Mouse (Mus musculus) CH12.LX (cell line): ENCODE data around the gene Impdh1.

ENCODE experiments used
- CTCF ChIP-seq, 2 experiments: IDR thresholded peaks in 1 of 2; conservative IDR thresholded peaks in 1 of 2; 2 replicates each; pipeline ENCODE4 v1.5.1; 2011 to 2012; ENCODE audit warnings: low read depth in 2 of 2, low read length in 2 of 2, improper control_type of control experiment in 1 of 2, inconsistent platforms in 1 of 2, mild to moderate bottlenecking in 1 of 2, moderate library complexity in 1 of 2
- EP300 ChIP-seq: IDR thresholded peaks from 2 replicates; pipeline ENCODE4 v1.6.1; 2011; ENCODE audit warnings: low read length, improper control_type of control experiment
- MAZ ChIP-seq: IDR thresholded peaks from 2 replicates; pipeline ENCODE4 v1.6.1; 2012; ENCODE audit warnings: low read depth, mild to moderate bottlenecking, inconsistent platforms, low read length, improper control_type of control experiment, moderate library complexity
- MXI1 ChIP-seq: IDR thresholded peaks from 2 replicates; pipeline ENCODE4 v1.6.1; 2011; ENCODE audit warnings: mild to moderate bottlenecking, low read depth, low read length, improper control_type of control experiment
- NRF1 ChIP-seq: IDR thresholded peaks from 2 replicates; pipeline ENCODE4 v1.6.1; 2014; ENCODE audit warnings: low read depth, mild to moderate bottlenecking, inconsistent platforms, low read length, improper control_type of control experiment, moderate library complexity
- POLR2A ChIP-seq: IDR thresholded peaks from 2 replicates; pipeline ENCODE4 v1.6.1; 2011; ENCODE audit warnings: low read depth, mild to moderate bottlenecking, improper control_type of control experiment, low read length
- TCF12 ChIP-seq: IDR thresholded peaks from 2 replicates; pipeline ENCODE4 v1.6.1; 2014; ENCODE audit warnings: low read depth, mild to moderate bottlenecking, inconsistent platforms, low read length, improper control_type of control experiment
- USF1 ChIP-seq: IDR thresholded peaks from 2 replicates; pipeline ENCODE4 v1.6.1; 2014; ENCODE audit warnings: low read depth, mild to moderate bottlenecking, inconsistent platforms, low read length, improper control_type of control experiment

- TF ChIP-seq CTCF (conservative IDR thresholded peaks at IDR 0.05 in 1 of 2, IDR thresholded peaks at IDR 0.05 in 1 of 2; ENCODE audit: low read depth in 2 of 2, low read length in 2 of 2) (no peak), MXI1 (no peak), EP300 (no peak), MAZ (no peak), POLR2A (no peak), TCF12 (no peak), NRF1 (no peak), USF1 (no peak)
These were observed 48.3 kb upstream of the Impdh1 start for GRCm38 (mm10) chr6:29264456-29264781.
